Mouse (Mus musculus) activated CD4-positive, CD25-positive, alpha-beta regulatory T cell (primary cell): ENCODE results near the gene Btrc. TPM values are rescaled to one million over a fixed set of nuclear protein-coding genes. Genes with fewer than 3 reads are reported as not detected.

Experiments
- polyA plus RNA-seq, 2 experiments: library from polyadenylated mRNA; unstranded; fragments of 100-300 nt; shearing (Covaris generic); gene quantifications; one replicate each; pipeline ENCODE4 v1.2.1; 2017

The Btrc gene
- polyA plus RNA-seq = 10 to 100 TPM; 22.5 to 28.6 TPM

DNA sequence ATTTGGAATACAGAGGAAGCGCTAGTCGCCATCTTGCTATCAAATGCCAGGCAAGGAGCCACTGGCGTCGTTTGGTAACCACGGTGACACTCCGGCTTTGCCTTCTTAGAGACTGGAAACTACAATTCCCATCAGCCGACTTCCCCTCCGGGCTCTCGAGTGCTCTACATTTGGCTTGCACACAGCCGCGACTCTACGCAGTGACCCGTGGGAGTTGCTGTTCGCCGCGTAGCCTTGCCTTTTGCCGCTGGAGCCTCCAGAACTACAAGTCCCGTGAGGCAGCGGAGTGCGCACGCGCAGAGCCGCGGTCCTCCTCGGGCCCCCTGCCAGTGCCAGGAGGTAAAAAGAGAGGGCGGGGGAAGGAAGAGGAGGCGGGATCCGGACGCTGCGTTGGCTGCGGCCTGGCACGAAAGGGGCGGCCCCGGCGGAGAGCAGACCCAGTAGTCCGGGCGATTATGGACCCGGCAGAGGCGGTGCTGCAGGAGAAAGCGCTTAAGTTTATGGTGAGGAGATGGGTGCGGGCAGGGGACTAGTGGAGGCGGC lies at the start of gene Btrc:
Gene Btrc, plus strand, starts transcription at position 351 of the 543 bp plus-strand sequence.

DNA sequence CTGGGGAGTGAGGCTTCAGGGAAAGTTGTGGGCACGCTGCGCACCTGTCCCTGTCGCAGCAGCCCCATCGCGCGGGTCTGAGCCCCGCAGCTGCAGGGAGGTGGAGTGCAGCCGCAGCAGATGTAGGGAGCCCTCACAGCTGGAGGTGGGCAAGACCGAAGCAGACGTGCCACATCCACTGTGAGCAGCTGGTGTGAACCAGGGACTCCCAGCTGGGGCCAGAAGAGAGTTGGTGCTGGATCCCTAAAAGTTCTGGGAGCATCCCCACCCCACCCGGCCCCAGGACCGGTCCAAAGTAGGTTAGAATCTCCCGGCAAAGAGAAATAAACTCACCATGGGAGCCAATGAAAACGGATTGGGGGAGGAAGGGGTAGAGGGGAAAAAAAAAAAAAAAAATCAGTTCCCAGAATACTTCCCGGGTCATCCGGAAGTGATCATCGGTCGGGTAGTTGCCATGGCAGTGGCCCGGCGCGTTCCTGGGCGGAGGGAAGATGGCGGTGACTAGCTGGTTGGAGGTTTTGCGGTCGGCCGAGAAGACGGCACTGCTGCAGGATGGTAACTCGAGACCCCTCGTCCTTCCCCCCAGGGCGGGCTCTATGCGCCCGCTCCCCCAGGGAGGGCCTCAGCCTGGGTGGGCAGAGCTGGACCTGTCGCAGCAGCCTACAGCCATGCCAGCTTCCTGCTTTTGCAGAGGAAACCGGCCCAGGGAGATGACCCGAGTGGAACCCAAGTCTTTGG lies 196.8 kb downstream of the Btrc start, which contains the start of the genes Poll and Gm17018:
Gene Poll, minus strand, starts transcription at position 379 of the 738 bp plus-strand sequence.
Gene Gm17018, plus strand, starts transcription at position 463 of the 738 bp plus-strand sequence.

Other genes starting within 250 kb of the Btrc start
- gene Tlx1, start 213.1 kb upstream of the Btrc start, polyA plus RNA-seq = not detected
- gene Lbx1, start 127.9 kb upstream of the Btrc start, polyA plus RNA-seq = under 1 TPM in 1 of 2 experiments, not detected in 1; 0.07 TPM
- gene Poll, start 196.8 kb downstream of the Btrc start, polyA plus RNA-seq = 10 to 100 TPM; 10.2 to 10.8 TPM
- gene Gm17018, start 196.9 kb downstream of the Btrc start, polyA plus RNA-seq = 10 to 100 TPM; 41.9 to 48.9 TPM